Mouse (Mus musculus): ENCODE measurements at regions not wholly inside any gene's neighbourhood (a gene's known extent, or its start where the extent isn't known, plus 50 kb on each side); places are given as distances from the start of the nearest gene placed in this dataset.

- peaks cover 2% of the 10 kb centered on the region; the same call in 1 of the 2 replicates for H3K4me1 ChIP-seq (ENCODE audit: control insufficient read depth, insufficient read depth, low read length)
- no peak overlapping the region for H3K4me3 ChIP-seq (ENCODE audit: insufficient read depth, low read length)
- no peak overlapping the region for H3K27ac ChIP-seq (ENCODE audit: insufficient read depth, low read length)
- TF ChIP-seq POLR2A (IDR thresholded peaks at IDR 0.05; ENCODE audit: low read depth, low read length) = no peak
- TF ChIP-seq CTCF (IDR thresholded peaks at IDR 0.05; ENCODE audit: borderline replicate concordance, insufficient read depth, low read length) = peak; percentile 84
These were observed 53.3 kb upstream of the Usp3 start for GRCm38 (mm10) chr9:66646226-66646625.

DNA sequence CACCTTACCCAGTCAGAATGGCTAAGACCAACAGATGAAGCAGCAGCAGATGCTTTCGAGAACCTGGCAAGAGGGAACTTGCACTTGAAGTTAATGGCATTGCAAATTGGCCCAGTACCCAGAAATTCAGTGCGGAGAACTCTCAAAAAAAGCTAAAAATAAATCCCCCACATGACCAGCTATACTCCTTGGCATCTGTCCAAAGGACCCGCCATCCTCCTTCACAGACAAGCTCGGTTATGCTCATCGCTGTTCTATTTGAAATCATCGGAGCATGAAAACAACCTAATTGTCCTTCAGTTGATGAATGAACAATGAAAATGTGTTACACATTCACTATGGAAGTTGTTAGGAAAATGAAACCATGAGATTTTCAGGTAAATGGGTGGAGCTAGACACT is 58.4 kb upstream of the Usp3 start:
- TF ChIP-seq POLR2A (IDR thresholded peaks at IDR 0.05; ENCODE audit: low read depth, low read length) = no peak
- TF ChIP-seq CTCF (IDR thresholded peaks at IDR 0.05; ENCODE audit: borderline replicate concordance, insufficient read depth, low read length) = no peak
- peaks cover 3% of the 10 kb centered on the region; the same call in 1 of the 2 replicates for H3K4me1 ChIP-seq (ENCODE audit: control insufficient read depth, insufficient read depth, low read length)

GRCm38 (mm10) chr9:66657116-66657758 is 56.2 kb upstream of the Car12 start:
- H3K4me3 ChIP-seq (ENCODE audit: insufficient read depth, low read length) = no peak overlapping the region
- no peak for TF ChIP-seq CTCF (IDR thresholded peaks at IDR 0.05; ENCODE audit: borderline replicate concordance, insufficient read depth, low read length)
- no peak for TF ChIP-seq POLR2A (IDR thresholded peaks at IDR 0.05; ENCODE audit: low read depth, low read length)
- H3K4me1 ChIP-seq (ENCODE audit: control insufficient read depth, insufficient read depth, low read length) = no peaks in the 10 kb centered on the region
- H3K27ac ChIP-seq (ENCODE audit: insufficient read depth, low read length) = no peak overlapping the region

More for the DNA sequence above, 58.4 kb upstream of the Usp3 start:
- Histone ChIP-seq H3K4me3 (ENCODE audit: insufficient read depth, low read length) (no peak overlapping the region), H3K27ac (ENCODE audit: insufficient read depth, low read length) (no peak overlapping the region)

DNA sequence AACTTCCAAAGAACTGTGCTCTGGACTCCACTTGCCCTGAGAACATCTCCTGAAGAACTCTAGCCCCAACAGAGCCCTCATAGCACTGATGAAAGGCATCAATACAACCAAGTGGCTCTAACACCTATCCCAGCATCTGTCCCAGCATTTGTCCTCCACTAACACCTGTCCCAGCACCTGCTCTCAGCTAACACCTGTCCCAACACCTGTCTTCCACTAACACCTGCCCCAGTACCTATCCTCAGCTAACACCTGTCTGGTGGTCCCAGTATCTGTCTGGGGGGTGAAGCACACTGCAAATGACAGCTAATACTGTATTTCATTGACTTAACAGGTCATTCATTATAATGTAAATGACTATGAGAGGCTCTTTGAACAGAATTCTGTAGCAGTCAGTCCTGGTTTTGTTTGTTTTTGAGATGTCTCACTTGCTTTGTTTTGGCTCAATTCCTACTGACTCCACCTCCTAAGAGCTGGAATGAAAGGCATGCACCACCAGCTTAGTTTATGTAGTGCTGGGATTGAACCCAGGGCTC is 54.7 kb upstream of the Car12 start:
- no peak overlapping the region for H3K4me3 ChIP-seq (ENCODE audit: insufficient read depth, low read length)
- TF ChIP-seq POLR2A (IDR thresholded peaks at IDR 0.05; ENCODE audit: low read depth, low read length) = no peak
- no peak for TF ChIP-seq CTCF (IDR thresholded peaks at IDR 0.05; ENCODE audit: borderline replicate concordance, insufficient read depth, low read length)

DNA sequence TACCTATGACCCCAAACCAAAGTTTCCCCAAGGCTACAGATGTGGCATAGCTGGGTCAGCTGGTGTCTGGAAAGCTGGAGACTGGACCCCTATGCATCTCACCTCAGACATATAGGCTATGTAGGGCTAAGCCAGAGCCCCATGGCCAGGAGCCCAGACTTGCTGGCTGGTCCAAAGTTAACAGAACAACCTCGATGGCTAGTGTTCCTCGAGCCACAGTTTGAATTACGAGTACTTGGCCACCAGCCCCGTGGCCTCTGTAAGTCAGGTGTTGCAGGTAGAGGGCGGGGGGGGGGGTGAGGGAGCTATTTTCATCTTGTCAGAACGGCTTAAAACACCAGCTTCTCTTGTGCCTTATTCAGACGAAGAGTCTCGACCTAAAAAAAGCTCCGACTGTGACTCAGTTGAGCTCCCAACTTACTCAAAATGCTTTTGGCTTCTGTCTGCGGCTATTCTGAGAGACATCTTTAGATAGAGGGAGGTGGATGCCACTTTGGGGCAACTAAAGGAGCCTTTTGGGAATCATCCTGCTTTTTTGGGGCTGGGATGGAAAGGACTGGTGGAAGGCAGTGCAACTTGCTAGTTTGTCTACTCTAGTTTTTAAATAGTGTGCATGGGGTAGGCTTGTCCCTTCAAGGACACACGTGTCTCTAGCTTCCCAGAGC is 53.6 kb upstream of the Car12 start:
- TF ChIP-seq CTCF (IDR thresholded peaks at IDR 0.05; ENCODE audit: borderline replicate concordance, insufficient read depth, low read length) (no peak), POLR2A (IDR thresholded peaks at IDR 0.05; ENCODE audit: low read depth, low read length) (no peak)
- H3K4me1 ChIP-seq (ENCODE audit: control insufficient read depth, insufficient read depth, low read length) = no peaks in the 10 kb centered on the region
- no peak overlapping the region for H3K4me3 ChIP-seq (ENCODE audit: insufficient read depth, low read length)
- H3K27ac ChIP-seq (ENCODE audit: insufficient read depth, low read length) = no peak overlapping the region

More for the DNA sequence above, 54.7 kb upstream of the Car12 start:
- Histone ChIP-seq H3K27ac (ENCODE audit: insufficient read depth, low read length) (no peak overlapping the region), H3K4me1 (ENCODE audit: control insufficient read depth, insufficient read depth, low read length) (no peaks in the 10 kb centered on the region)

GRCm38 (mm10) chr9:66661596-66661995 is 51.9 kb upstream of the Car12 start:
- no peak overlapping the region for H3K4me3 ChIP-seq (ENCODE audit: insufficient read depth, low read length)
- no peak overlapping the region for H3K27ac ChIP-seq (ENCODE audit: insufficient read depth, low read length)
- H3K4me1 ChIP-seq (ENCODE audit: control insufficient read depth, insufficient read depth, low read length) = no peaks in the 10 kb centered on the region
- TF ChIP-seq CTCF (IDR thresholded peaks at IDR 0.05; ENCODE audit: borderline replicate concordance, insufficient read depth, low read length) = no peak
- no peak for TF ChIP-seq POLR2A (IDR thresholded peaks at IDR 0.05; ENCODE audit: low read depth, low read length)

DNA sequence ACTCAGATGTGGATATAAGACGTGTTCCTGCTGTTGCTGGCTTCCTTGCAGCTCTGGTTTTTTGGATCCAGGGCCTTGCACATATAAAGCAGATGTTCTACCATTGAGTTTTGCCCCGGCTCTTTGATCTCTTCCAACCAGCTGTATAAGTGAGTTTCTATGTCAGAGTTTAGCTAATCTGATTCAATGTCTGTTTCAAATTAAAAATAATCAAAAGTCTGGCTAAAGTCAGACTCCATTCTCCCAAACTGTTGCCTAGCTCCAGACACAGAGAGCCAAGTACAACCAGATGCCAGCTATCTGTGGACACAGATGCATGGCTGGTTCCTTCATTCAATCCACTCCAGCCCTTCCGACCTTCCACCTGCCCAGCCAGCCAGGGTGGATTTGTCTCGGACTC is 51.0 kb upstream of the Car12 start:
- no peak overlapping the region for H3K27ac ChIP-seq (ENCODE audit: insufficient read depth, low read length)
- no peak overlapping the region for H3K4me3 ChIP-seq (ENCODE audit: insufficient read depth, low read length)
- TF ChIP-seq CTCF (IDR thresholded peaks at IDR 0.05; ENCODE audit: borderline replicate concordance, insufficient read depth, low read length) (no peak), POLR2A (IDR thresholded peaks at IDR 0.05; ENCODE audit: low read depth, low read length) (no peak)
- 0 out of 2 replicates have a peak, but pooled peaks cover 3% of the 10 kb centered on the region for H3K4me1 ChIP-seq (ENCODE audit: control insufficient read depth, insufficient read depth, low read length)

All from embryonic fibroblast, embryonic 13.5 days (primary cell).